Mouse (Mus musculus) layer of hippocampus, adult 8-10 months (tissue): ENCODE measurements around the gene Olfr112. TPM values are rescaled to one million over a fixed set of nuclear protein-coding genes. Genes with fewer than 3 reads are reported as not detected.
"Not testable (repeated sequence)": the region's sequence is repeated elsewhere in the genome, so short reads cannot be mapped to it uniquely, and the experiment has no call there.

Source experiments
- DNase-seq, 2 experiments: peaks; one replicate each; pipeline ENCODE4 v3.0.0; 2022; ENCODE audit warnings: low spot score in 2 of 2
- total RNA-seq, 4 experiments: library from RNA; stranded (reverse); gene quantifications; 2 replicates each; pipeline ENCODE4 v1.2.4; 2022

Olfr112 gene
- total RNA-seq, result not detected

GRCm38 (mm10) chr17:37569351-37569750 is at the start of gene Olfr112:
Gene Olfr112, minus strand, starts transcription at chr17:37569451.
- no peak for DNase-seq

GRCm38 (mm10) chr17:37592643-37593042 is 23.4 kb upstream of the Olfr112 start, which contains the start of gene Olfr114:
Gene Olfr114, minus strand, starts transcription at chr17:37592743.
- DNase-seq, result no peak

- no peak for DNase-seq
These were observed 8.3 kb upstream of the Olfr112 start, which contains the start of gene Olfr113 for GRCm38 (mm10) chr17:37577563-37577962. Gene Olfr113, minus strand, starts transcription at chr17:37577663.

- DNase-seq, result no peak
These were observed 10.2 kb downstream of the Olfr112 start for GRCm38 (mm10) chr17:37558913-37559615.

- no peak for DNase-seq
These were observed 25.3 kb downstream of the Olfr112 start for GRCm38 (mm10) chr17:37543800-37544435.

GRCm38 (mm10) chr17:37541454-37542119 is 27.7 kb downstream of the Olfr112 start:
- no peak for DNase-seq

GRCm38 (mm10) chr17:37538416-37538815 is 30.8 kb downstream of the Olfr112 start:
- not testable (repeated sequence) for DNase-seq

- DNase-seq, result no peak
These were observed 34.1 kb downstream of the Olfr112 start for GRCm38 (mm10) chr17:37535173-37535572.

- not testable (repeated sequence) for DNase-seq
These were observed 43.8 kb downstream of the Olfr112 start for GRCm38 (mm10) chr17:37525427-37525826.

GRCm38 (mm10) chr17:37524612-37525011 is 44.6 kb downstream of the Olfr112 start:
- DNase-seq, result not testable (repeated sequence)

Other genes with a start within 250 kb of the Olfr112 start
- gene Olfr103, start 229.8 kb downstream of the Olfr112 start, total RNA-seq, result not detected
- not detected for gene Olfr104-ps, start 209.9 kb downstream of the Olfr112 start, total RNA-seq
- gene Olfr105-ps, start 190.4 kb downstream of the Olfr112 start, total RNA-seq, result not detected
- not detected for gene Olfr106-ps, start 179.1 kb downstream of the Olfr112 start, total RNA-seq
- gene Olfr107, start 170.2 kb downstream of the Olfr112 start, total RNA-seq, result not detected
- gene Olfr108, start 124.0 kb downstream of the Olfr112 start, total RNA-seq, result not detected
- not detected for gene Olfr109, start 110.5 kb downstream of the Olfr112 start, total RNA-seq
- gene H2-M2, start 85.9 kb downstream of the Olfr112 start, total RNA-seq, result not detected
- gene Olfr110, start 77.0 kb downstream of the Olfr112 start, total RNA-seq, result 1 to 10 TPM in 2 of 4 experiments, not detected in 2; 1.8 to 2.5 TPM
- gene Olfr111, start 61.4 kb downstream of the Olfr112 start, total RNA-seq, result 1 to 10 TPM in 2 of 4 experiments, not detected in 2; 4.8 to 5.5 TPM
- gene Olfr113, start 8.2 kb upstream of the Olfr112 start, total RNA-seq, result not detected
- not detected for gene Olfr114, start 23.3 kb upstream of the Olfr112 start, total RNA-seq
- gene Olfr115, start 57.7 kb upstream of the Olfr112 start, total RNA-seq, result not detected
- gene Olfr116, start 57.7 kb upstream of the Olfr112 start, total RNA-seq, result not detected
- not detected for gene Olfr117, start 94.3 kb upstream of the Olfr112 start, total RNA-seq
- not detected for gene Olfr118, start 97.5 kb upstream of the Olfr112 start, total RNA-seq
- not detected for gene Olfr119, start 127.1 kb upstream of the Olfr112 start, total RNA-seq
- not detected for gene Olfr120, start 152.4 kb upstream of the Olfr112 start, total RNA-seq
- gene Olfr121, start 179.4 kb upstream of the Olfr112 start, total RNA-seq, result not detected
- not detected for gene Olfr122, start 199.2 kb upstream of the Olfr112 start, total RNA-seq
- not detected for gene Olfr123, start 224.1 kb upstream of the Olfr112 start, total RNA-seq
- not detected for gene Olfr124, start 230.4 kb upstream of the Olfr112 start, total RNA-seq